Mouse (Mus musculus) MEL (cell line): ENCODE measurements around the gene Cgref1. TPM values are rescaled to one million over a fixed set of nuclear protein-coding genes. Genes with fewer than 3 reads are reported as not detected.
A peak's percentile ranks its signal among the peaks of the same experiment; 100 is the strongest.

Source experiments
- DNase-seq: peaks from one replicate; pipeline ENCODE4 v3.0.0; 2011; ENCODE audit warnings: low read depth, low spot score
- H3K27ac ChIP-seq: 2 replicates; pipeline ENCODE4 v1.5.1; 2012; ENCODE audit warnings: low read depth, mild to moderate bottlenecking, control low read depth, low read length, moderate library complexity; ENCODE audit not compliant: control insufficient read depth
- H3K27me3 ChIP-seq, 2 experiments: fragments of 150-350 bp in 1 of 2; sonication (generic) in 1 of 2; 2 replicates each; pipeline ENCODE4 v1.6.1; 2012; ENCODE audit warnings: low read length in 2 of 2, mild to moderate bottlenecking in 2 of 2, improper control_type of control experiment in 1 of 2, moderate library complexity in 1 of 2; ENCODE audit not compliant: insufficient read depth in 2 of 2, control insufficient read depth in 1 of 2
- H3K36me3 ChIP-seq, 2 experiments: 2 replicates each; pipeline ENCODE4 v1.6.1; 2012 to 2014; ENCODE audit warnings: low read length in 2 of 2, improper control_type of control experiment in 1 of 2, inconsistent platforms in 1 of 2, mild to moderate bottlenecking in 1 of 2; ENCODE audit not compliant: insufficient read depth in 2 of 2, control insufficient read depth in 1 of 2
- H3K4me1 ChIP-seq, 2 experiments: fragments of 150-350 bp in 1 of 2; sonication (generic) in 1 of 2; 2 replicates each; pipeline ENCODE4 v1.6.1; 2012; ENCODE audit warnings: low read length in 2 of 2, improper control_type of control experiment in 1 of 2, mild to moderate bottlenecking in 1 of 2; ENCODE audit not compliant: insufficient read depth in 2 of 2, control insufficient read depth in 1 of 2
- H3K4me3 ChIP-seq, 2 experiments: fragments of 150-350 bp in 1 of 2; sonication (generic) in 1 of 2; 2 replicates each; pipeline ENCODE4 v1.5.1; 2012; ENCODE audit warnings: low read depth in 2 of 2, low read length in 2 of 2, mild to moderate bottlenecking in 2 of 2, moderate library complexity in 2 of 2, control low read depth in 1 of 2, improper control_type of control experiment in 1 of 2; ENCODE audit not compliant: control insufficient read depth in 1 of 2, insufficient read depth in 1 of 2
- H3K79me2 ChIP-seq: 2 replicates; pipeline ENCODE4 v1.6.1; 2012; ENCODE audit warnings: mild to moderate bottlenecking, low read length, moderate library complexity; ENCODE audit not compliant: control insufficient read depth, poor library complexity, insufficient read depth
- H3K9ac ChIP-seq: 2 replicates; pipeline ENCODE4 v1.6.1; 2012; ENCODE audit warnings: low read depth, mild to moderate bottlenecking, control low read depth, low read length, moderate library complexity; ENCODE audit not compliant: control insufficient read depth, poor library complexity, severe bottlenecking
- H3K9me3 ChIP-seq: fragments of 150-350 bp; sonication (generic); replicated peaks from 2 replicates; pipeline ENCODE4 v1.6.1; 2012; ENCODE audit warnings: mild to moderate bottlenecking, low read length, improper control_type of control experiment, moderate library complexity; ENCODE audit not compliant: insufficient read depth
- CHD2 ChIP-seq: IDR thresholded peaks from 2 replicates; pipeline ENCODE4 v1.6.1; 2011; ENCODE audit warnings: low read length, improper control_type of control experiment
- E2F4 ChIP-seq: IDR thresholded peaks from 2 replicates; pipeline ENCODE4 v1.6.1; 2011; ENCODE audit warnings: low read depth, low read length, improper control_type of control experiment, borderline replicate concordance
- ELF1 ChIP-seq: IDR thresholded peaks from 2 replicates; pipeline ENCODE4 v1.6.1; 2014; ENCODE audit warnings: low read depth, mild to moderate bottlenecking, inconsistent platforms, low read length, improper control_type of control experiment, moderate library complexity
- GABPA ChIP-seq: IDR thresholded peaks from 2 replicates; pipeline ENCODE4 v1.6.1; 2012; ENCODE audit warnings: low read depth, mild to moderate bottlenecking, inconsistent platforms, low read length, improper control_type of control experiment, moderate library complexity
- HCFC1 ChIP-seq: IDR thresholded peaks from 2 replicates; pipeline ENCODE4 v1.6.1; 2012; ENCODE audit warnings: low read depth, mild to moderate bottlenecking, inconsistent platforms, low read length, improper control_type of control experiment, moderate library complexity
- MAX ChIP-seq: IDR thresholded peaks from 2 replicates; pipeline ENCODE4 v1.6.1; 2011; ENCODE audit warnings: low read length, improper control_type of control experiment
- MEF2A ChIP-seq: IDR thresholded peaks from 2 replicates; pipeline ENCODE4 v1.6.1; 2014; ENCODE audit warnings: low read depth, mild to moderate bottlenecking, inconsistent platforms, low read length, improper control_type of control experiment; ENCODE audit not compliant: poor library complexity, insufficient replicate concordance, severe bottlenecking; ENCODE audit errors: extremely low read depth
- MXI1 ChIP-seq: IDR thresholded peaks from 2 replicates; pipeline ENCODE4 v1.6.1; 2011; ENCODE audit warnings: mild to moderate bottlenecking, low read depth, low read length, improper control_type of control experiment
- MYC ChIP-seq: IDR thresholded peaks from 2 replicates; pipeline ENCODE4 v1.6.1; 2011; ENCODE audit warnings: low read depth, mild to moderate bottlenecking, low read length, improper control_type of control experiment, moderate library complexity
- NELFE ChIP-seq: IDR thresholded peaks from 2 replicates; pipeline ENCODE4 v1.6.1; 2011; ENCODE audit warnings: low read depth, low read length, improper control_type of control experiment
- NRF1 ChIP-seq: IDR thresholded peaks from 2 replicates; pipeline ENCODE4 v1.6.1; 2014; ENCODE audit warnings: low read depth, mild to moderate bottlenecking, inconsistent platforms, low read length, improper control_type of control experiment, moderate library complexity; ENCODE audit not compliant: poor library complexity, insufficient read depth, severe bottlenecking
- POLR2A ChIP-seq, 2 experiments: IDR thresholded peaks; 2 replicates each; pipeline ENCODE4 v1.6.1; 2011 to 2012; ENCODE audit warnings: low read length in 2 of 2, mild to moderate bottlenecking in 2 of 2, control low read depth in 1 of 2, improper control_type of control experiment in 1 of 2, low read depth in 1 of 2, moderate library complexity in 1 of 2; ENCODE audit not compliant: control insufficient read depth in 1 of 2, insufficient read depth in 1 of 2, poor library complexity in 1 of 2
- POLR2AphosphoS5 ChIP-seq: IDR thresholded peaks from 2 replicates; pipeline ENCODE4 v1.6.1; 2012; ENCODE audit warnings: low read depth, borderline replicate concordance, mild to moderate bottlenecking, inconsistent platforms, low read length, moderate library complexity, mixed read lengths
- RAD21 ChIP-seq: IDR thresholded peaks from 2 replicates; pipeline ENCODE4 v1.6.1; 2011; ENCODE audit warnings: mild to moderate bottlenecking, low read depth, low read length, improper control_type of control experiment
- RCOR1 ChIP-seq: IDR thresholded peaks from 2 replicates; pipeline ENCODE4 v1.6.1; 2012; ENCODE audit warnings: low read depth, mild to moderate bottlenecking, inconsistent platforms, low read length, improper control_type of control experiment
- SIN3A ChIP-seq: IDR thresholded peaks from 2 replicates; pipeline ENCODE4 v1.6.1; 2012; ENCODE audit warnings: low read length, improper control_type of control experiment, inconsistent platforms
- TAL1 ChIP-seq: IDR thresholded peaks from 2 replicates; pipeline ENCODE4 v1.6.1; 2012; ENCODE audit warnings: mild to moderate bottlenecking, inconsistent platforms, low read length, moderate library complexity, mixed read lengths
- UBTF ChIP-seq: IDR thresholded peaks from 2 replicates; pipeline ENCODE4 v1.6.1; 2012; ENCODE audit warnings: low read depth, mild to moderate bottlenecking, inconsistent platforms, low read length, improper control_type of control experiment, moderate library complexity, borderline replicate concordance; ENCODE audit not compliant: insufficient read depth
- ZC3H11A ChIP-seq: IDR thresholded peaks from 2 replicates; pipeline ENCODE4 v1.6.1; 2012; ENCODE audit warnings: low read depth, mild to moderate bottlenecking, inconsistent platforms, low read length, improper control_type of control experiment
- ZMIZ1 ChIP-seq: IDR thresholded peaks from 2 replicates; pipeline ENCODE4 v1.6.1; 2012; ENCODE audit warnings: low read depth, mild to moderate bottlenecking, inconsistent platforms, low read length, improper control_type of control experiment, moderate library complexity
- polyA plus RNA-seq, 2 experiments: library from polyadenylated mRNA; stranded (reverse) in 1 of 2; unstranded in 1 of 2; fragments of >175 nt in 1 of 2; fragments of >200 nt in 1 of 2; gene quantifications; 2 replicates each; pipeline versions ENCODE4 v1.2.1 to v1.2.4; 2012; ENCODE audit warnings: low replicate concordance in 2 of 2, low read depth in 1 of 2; ENCODE audit not compliant: insufficient read length in 2 of 2, insufficient read depth in 1 of 2, missing spikeins in 1 of 2
- total RNA-seq: library from RNA; depleted of rRNA; stranded (reverse); fragments of 300-350 nt; gene quantifications from 2 replicates; pipeline ENCODE4 v1.2.3, GENCODE M21; 2012

Cgref1 gene
- total and polyA plus RNA-seq, 3 experiments = 1.4 TPM; not detected in 2

DNA sequence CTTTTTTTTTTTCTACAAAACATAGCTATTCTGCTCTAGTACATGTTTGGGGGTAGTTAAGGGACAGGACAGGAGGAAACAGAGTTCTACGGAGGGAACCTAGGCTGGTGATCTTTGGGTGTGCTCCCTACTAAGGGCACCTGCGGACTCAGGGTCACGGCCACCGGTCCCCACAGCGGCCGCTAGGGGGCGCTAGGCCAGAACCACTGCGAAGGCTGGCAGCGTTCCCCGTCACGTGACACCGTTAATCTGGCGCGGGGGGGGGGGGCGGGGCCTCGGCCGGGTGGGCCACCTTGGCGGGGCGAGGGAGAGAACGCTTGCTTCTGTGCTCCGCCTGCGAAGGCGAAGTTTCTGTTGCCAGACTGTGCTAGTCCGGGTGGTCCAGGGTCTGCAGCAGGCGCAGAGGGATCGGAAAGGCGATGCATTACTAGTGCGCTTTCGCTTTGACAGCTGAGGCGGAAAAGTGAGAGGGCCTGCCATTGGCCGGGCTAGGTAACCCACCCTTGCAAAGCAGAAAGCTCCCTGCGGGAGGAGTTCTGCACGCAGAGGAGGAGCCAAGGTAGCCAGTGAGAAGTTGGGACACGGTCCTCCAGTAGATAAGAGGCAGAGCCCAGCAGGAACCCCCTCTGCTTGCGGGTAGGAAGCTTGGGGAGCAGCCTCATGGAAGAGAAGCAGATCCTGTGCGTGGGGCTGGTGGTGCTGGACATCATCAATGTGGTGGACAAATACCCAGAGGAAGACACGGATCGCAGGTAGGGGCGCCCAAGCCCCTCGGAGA is 23.9 kb downstream of the Cgref1 start, which contains the start of gene Khk (continued):
- TF ChIP-seq NRF1 (no peak), SIN3A (peak; percentile 91), RAD21 (no peak; the same call in 1 of the 2 replicates), E2F4 (0 out of 2 replicates have a peak, but pooled peaks have one; percentile 43), CHD2 (no peak), GABPA (no peak), POLR2AphosphoS5 (peak; percentile 90; the same call in 1 of the 2 replicates), RCOR1 (no peak; the same call in none of the 2 replicates), ZMIZ1 (peak; percentile 98), POLR2A (IDR thresholded peaks at IDR 0.05; ENCODE audit: control insufficient read depth in 1 of 2, insufficient read depth in 1 of 2, low read depth in 1 of 2, low read length in 2 of 2, poor library complexity in 1 of 2) (peak; percentile 77 to 96), MXI1 (peak; percentile 86; the same call in 1 of the 2 replicates), MAX (peak; percentile 74), ZC3H11A (no peak), MYC (peak; percentile 89), NELFE (peak; percentile 93), MEF2A (no peak), UBTF (0 out of 2 replicates have a peak, but pooled peaks have one; percentile 80), ELF1 (peak; percentile 71), TAL1 (no peak)

DNA sequence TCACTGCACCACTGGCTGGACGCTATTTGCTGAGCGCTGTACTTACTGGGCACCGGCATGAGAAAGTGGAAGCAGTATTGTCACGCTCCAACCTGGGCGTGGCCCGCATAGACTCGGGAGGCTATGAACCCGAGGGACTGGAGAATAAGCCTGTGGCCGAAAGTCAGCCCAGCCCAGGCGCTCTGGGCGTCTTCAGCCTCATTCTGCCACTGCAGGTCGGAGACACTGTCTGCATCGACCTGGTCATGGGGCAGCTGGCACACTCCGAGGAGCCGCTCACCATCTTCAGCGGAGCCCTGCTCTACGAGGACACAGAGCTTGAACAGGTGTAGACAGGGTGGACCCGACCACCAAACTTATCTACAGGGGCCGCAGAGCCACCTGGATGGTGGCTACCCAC is 24.8 kb downstream of the Cgref1 start:
- peaks cover 14% of the 10 kb centered on the region for H3K79me2 ChIP-seq
- H3K9ac ChIP-seq = peak overlapping the region; percentile 56
- TF ChIP-seq HCFC1 (peak; percentile 26; the same call in 1 of the 2 replicates), MAX (peak; percentile 55; the same call in 1 of the 2 replicates), NELFE (peak; percentile 38), MXI1 (peak; percentile 74), SIN3A (peak; percentile 28; the same call in 1 of the 2 replicates), ZMIZ1 (no peak)
- peaks cover 0 to 10% of the 10 kb centered on the region in 2 experiments; a peak in 2 of 4 replicates for H3K36me3 ChIP-seq
- no peak overlapping the region; the same call in 1 of the 2 replicates for H3K27ac ChIP-seq
- H3K4me3 ChIP-seq = peak overlapping the region; percentile 60 to 89
- peak; percentile 78 for DNase-seq
- H3K4me1 ChIP-seq = peaks cover 9 to 22% of the 10 kb centered on the region in 2 experiments
- H3K27me3 ChIP-seq = no peaks in the 10 kb centered on the region
- no peaks in the 10 kb centered on the region for H3K9me3 ChIP-seq
